Mouse (Mus musculus): Measurements from ENCODE around the gene Slc34a3. TPM values are rescaled to one million over a fixed set of nuclear protein-coding genes. Genes with fewer than 3 reads are reported as not detected.

Gene Slc34a3
- polyA plus RNA-seq, 1 experiment from 2014 or later = 34.0 TPM

- Histone ChIP-seq H3K27ac (ENCODE audit: low read depth, low read length) (peak overlapping the region; percentile 28; the same call in 1 of the 2 replicates), H3K36me3 (ENCODE audit: control insufficient read depth, insufficient read depth) (no peaks in the 10 kb centered on the region), H3K4me1 (replicated peaks; ENCODE audit: control insufficient read depth, insufficient read depth, low read length) (peaks cover 18% of the 10 kb centered on the region), H3K9me3 (ENCODE audit: control insufficient read depth) (no peaks in the 10 kb centered on the region), H3K4me2 (replicated peaks; ENCODE audit: low read depth) (no peak overlapping the region), H3K9ac (ENCODE audit: low read depth, low read length) (no peak overlapping the region), H3K27me3 (replicated peaks; ENCODE audit: control insufficient read depth, insufficient read depth, low read length) (0 out of 2 replicates have a peak, but pooled peaks cover 3% of the 10 kb centered on the region), H3K4me3 (ENCODE audit: low read depth, low read length) (no peak overlapping the region)
- no peak for TF ChIP-seq CTCF (IDR thresholded peaks at IDR 0.05; ENCODE audit: low read depth)
- ATAC-seq = no peak
Observed at GRCm38 (mm10) chr2:25238106-25238505, 3.9 kb upstream of the Slc34a3 start.

- 33% methylated on average over 4 of the region's 4 CpGs for WGBS
- H3K27ac ChIP-seq (ENCODE audit: low read depth, low read length) = peak overlapping the region; percentile 28; the same call in 1 of the 2 replicates
- no peak overlapping the region for H3K9ac ChIP-seq (ENCODE audit: low read depth, low read length)
- no peak for ATAC-seq
- H3K4me2 ChIP-seq (replicated peaks; ENCODE audit: low read depth) = no peak overlapping the region
- no peaks in the 10 kb centered on the region for H3K9me3 ChIP-seq (ENCODE audit: control insufficient read depth)
- H3K4me3 ChIP-seq (ENCODE audit: low read depth, low read length) = no peak overlapping the region
- 0 out of 2 replicates have a peak, but pooled peaks cover 3% of the 10 kb centered on the region for H3K27me3 ChIP-seq (replicated peaks; ENCODE audit: control insufficient read depth, insufficient read depth, low read length)
- H3K36me3 ChIP-seq (ENCODE audit: control insufficient read depth, insufficient read depth) = no peaks in the 10 kb centered on the region
- TF ChIP-seq CTCF (IDR thresholded peaks at IDR 0.05; ENCODE audit: low read depth) = no peak
- H3K4me1 ChIP-seq (replicated peaks; ENCODE audit: control insufficient read depth, insufficient read depth, low read length) = peaks cover 18% of the 10 kb centered on the region
Observed at GRCm38 (mm10) chr2:25237522-25237921, 3.4 kb upstream of the Slc34a3 start.

DNA sequence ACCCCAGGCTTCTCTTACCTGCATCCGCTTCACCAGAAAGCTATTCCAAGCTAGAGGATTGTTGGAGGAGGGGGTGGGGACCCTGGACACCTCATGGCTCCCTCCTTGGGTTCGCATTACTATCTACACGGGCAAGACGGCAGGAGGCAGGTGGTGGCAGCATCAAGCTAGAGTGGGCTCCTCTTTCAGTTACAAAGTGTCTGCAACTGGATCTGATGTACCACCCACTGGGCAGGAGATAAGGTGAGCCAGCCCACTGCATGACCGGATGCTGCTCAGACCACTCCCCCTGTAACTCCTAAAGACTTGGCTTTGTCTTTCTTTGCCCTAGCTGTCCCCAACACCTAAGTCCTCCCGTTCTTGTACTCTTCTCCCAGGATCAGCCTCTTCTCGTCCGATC lies 2.5 kb upstream of the Slc34a3 start, which contains the start of gene Rnf224:
TSS of gene Rnf224 (minus strand) at position 174 of the 400 bp plus-strand sequence.
- Histone ChIP-seq H3K9ac (ENCODE audit: low read depth, low read length) (no peak within 1 kb of the TSS), H3K4me3 (ENCODE audit: low read depth, low read length) (no peak within 1 kb of the TSS), H3K9me3 (ENCODE audit: control insufficient read depth) (no peaks in the 10 kb centered on the region), H3K27ac (ENCODE audit: low read depth, low read length) (peak within 1 kb of the TSS; percentile 90), H3K36me3 (ENCODE audit: control insufficient read depth, insufficient read depth) (no peaks in the 10 kb centered on the region), H3K4me1 (replicated peaks; ENCODE audit: control insufficient read depth, insufficient read depth, low read length) (peaks cover 15% of the 10 kb centered on the region), H3K4me2 (replicated peaks; ENCODE audit: low read depth) (no peak within 1 kb of the TSS), H3K27me3 (replicated peaks; ENCODE audit: control insufficient read depth, insufficient read depth, low read length) (no peaks in the 10 kb centered on the region)
- no peak for TF ChIP-seq CTCF (IDR thresholded peaks at IDR 0.05; ENCODE audit: low read depth)
- 39% methylated on average over 8 of the region's 8 CpGs for WGBS
- ATAC-seq = no peak

GRCm38 (mm10) chr2:25234551-25235220 lies 522 bp upstream of the Slc34a3 start:
- Histone ChIP-seq H3K27ac (ENCODE audit: low read depth, low read length) (peak overlapping the region; percentile 90), H3K27me3 (replicated peaks; ENCODE audit: control insufficient read depth, insufficient read depth, low read length) (no peaks in the 10 kb centered on the region), H3K9ac (ENCODE audit: low read depth, low read length) (no peak overlapping the region; the same call in 1 of the 2 replicates), H3K9me3 (ENCODE audit: control insufficient read depth) (no peaks in the 10 kb centered on the region), H3K4me2 (replicated peaks; ENCODE audit: low read depth) (peak overlapping the region; percentile 51), H3K36me3 (ENCODE audit: control insufficient read depth, insufficient read depth) (no peaks in the 10 kb centered on the region), H3K4me3 (ENCODE audit: low read depth, low read length) (no peak overlapping the region), H3K4me1 (replicated peaks; ENCODE audit: control insufficient read depth, insufficient read depth, low read length) (peaks cover 9% of the 10 kb centered on the region)
- TF ChIP-seq CTCF (IDR thresholded peaks at IDR 0.05; ENCODE audit: low read depth) = no peak
- ATAC-seq = peak; percentile 83
- WGBS = 39% methylated on average over 5 of the region's 5 CpGs

DNA sequence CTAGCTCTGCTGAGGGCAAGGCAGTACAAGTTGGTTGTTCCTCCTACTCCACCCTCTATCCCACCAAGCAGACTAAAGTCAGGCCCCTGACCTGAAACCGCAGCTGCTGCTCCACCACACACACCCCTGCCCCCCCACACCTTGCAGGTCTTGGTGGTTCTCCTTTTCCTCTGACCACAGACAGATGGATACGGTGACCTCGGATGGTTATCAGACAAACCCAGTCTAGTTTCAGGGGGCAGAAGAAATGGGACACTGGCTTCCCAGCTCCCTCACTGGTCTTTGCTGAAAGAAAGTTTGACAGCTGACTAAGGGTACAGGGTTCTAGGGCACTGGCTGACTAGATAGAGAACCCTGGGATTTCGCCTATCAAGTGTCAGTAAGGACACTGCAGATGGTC lies 743 bp downstream of the Slc34a3 start:
- ATAC-seq = no peak
- Histone ChIP-seq H3K4me2 (replicated peaks; ENCODE audit: low read depth) (peak overlapping the region; percentile 51), H3K27me3 (replicated peaks; ENCODE audit: control insufficient read depth, insufficient read depth, low read length) (no peaks in the 10 kb centered on the region), H3K9ac (ENCODE audit: low read depth, low read length) (no peak overlapping the region), H3K4me3 (ENCODE audit: low read depth, low read length) (no peak overlapping the region), H3K9me3 (ENCODE audit: control insufficient read depth) (no peaks in the 10 kb centered on the region), H3K27ac (ENCODE audit: low read depth, low read length) (peak overlapping the region; percentile 90), H3K4me1 (replicated peaks; ENCODE audit: control insufficient read depth, insufficient read depth, low read length) (peaks cover 15% of the 10 kb centered on the region), H3K36me3 (ENCODE audit: control insufficient read depth, insufficient read depth) (no peaks in the 10 kb centered on the region)
- 56% methylated on average over 4 of the region's 4 CpGs for WGBS
- no peak for TF ChIP-seq CTCF (IDR thresholded peaks at IDR 0.05; ENCODE audit: low read depth)

GRCm38 (mm10) chr2:25231038-25231437 lies 3.1 kb downstream of the Slc34a3 start:
- no peak overlapping the region for H3K9ac ChIP-seq (ENCODE audit: low read depth, low read length)
- 64% methylated on average over 12 of the region's 12 CpGs for WGBS
- TF ChIP-seq CTCF (IDR thresholded peaks at IDR 0.05; ENCODE audit: low read depth) = no peak
- H3K27ac ChIP-seq (ENCODE audit: low read depth, low read length) = no peak overlapping the region
- H3K9me3 ChIP-seq (ENCODE audit: control insufficient read depth) = no peaks in the 10 kb centered on the region
- H3K4me2 ChIP-seq (replicated peaks; ENCODE audit: low read depth) = no peak overlapping the region
- H3K27me3 ChIP-seq (replicated peaks; ENCODE audit: control insufficient read depth, insufficient read depth, low read length) = no peaks in the 10 kb centered on the region
- no peak overlapping the region for H3K4me3 ChIP-seq (ENCODE audit: low read depth, low read length)
- H3K36me3 ChIP-seq (ENCODE audit: control insufficient read depth, insufficient read depth) = no peaks in the 10 kb centered on the region
- ATAC-seq = no peak
- peaks cover 15% of the 10 kb centered on the region for H3K4me1 ChIP-seq (replicated peaks; ENCODE audit: control insufficient read depth, insufficient read depth, low read length)

Measured in intestine, postnatal 0 days (tissue).